Mouse (Mus musculus) C2C12 (cell line): Measurements from ENCODE around the gene Eif4a1.

Experiments used
- CTCF ChIP-seq: IDR thresholded peaks from one replicate; pipeline ENCODE4 v1.5.1; 2011; ENCODE audit not compliant: control insufficient read depth, insufficient read depth, insufficient read length
- MYOG ChIP-seq: IDR thresholded peaks from one replicate; pipeline ENCODE4 v1.6.1; 2011; ENCODE audit not compliant: control insufficient read depth, insufficient read length; ENCODE audit errors: extremely low read depth
- USF1 ChIP-seq: IDR thresholded peaks from one replicate; pipeline ENCODE4 v1.6.1; 2011; ENCODE audit warnings: low read depth, mild to moderate bottlenecking, control low read depth, moderate library complexity

- TF ChIP-seq CTCF (no peak), MYOG (no peak), USF1 (no peak)
Observed at GRCm38 (mm10) chr11:69653399-69653798, 18.8 kb downstream of the Eif4a1 start.
